Mouse (Mus musculus) heart, postnatal 36 days (tissue): ENCODE data around the gene Vmn1r15. TPM values are rescaled to one million over a fixed set of nuclear protein-coding genes. Genes with fewer than 3 reads are reported as not detected.

Experiments
- DNase-seq, 2 experiments: peaks; one replicate each; pipeline ENCODE4 v3.0.0; 2021 to 2022
- intact Hi-C: fragments of 180-260 bp; cut with DNase I; formaldehyde crosslinking; loops from one replicate; pipeline ENCODE4 v1.15.1; 2025
- total RNA-seq, 2 experiments: library from RNA; stranded (reverse); gene quantifications; 2 replicates each; pipeline ENCODE4 v1.2.3; 2021

Gene Vmn1r15
- not detected for total RNA-seq

- DNase-seq, result no peak
- intact Hi-C loops, result no loop called here
Observed at GRCm38 (mm10) chr6:57257652-57258051, at the start of gene Vmn1r15. TSS of gene Vmn1r15 (plus strand) at chr6:57257952.

- intact Hi-C loops, result no loop called here
- DNase-seq, result no peak
Observed at GRCm38 (mm10) chr6:57231386-57231785, 26.4 kb upstream of the Vmn1r15 start, which contains the start of gene Vmn1r14. TSS of gene Vmn1r14 (plus strand) at chr6:57231686.

- DNase-seq, result no peak
- intact Hi-C loops, result no loop called here
Observed at GRCm38 (mm10) chr6:57260990-57261389, 3.2 kb downstream of the Vmn1r15 start.

GRCm38 (mm10) chr6:57271881-57272280 is 14.1 kb downstream of the Vmn1r15 start:
- no peak for DNase-seq
- intact Hi-C loops, result no loop called here

GRCm38 (mm10) chr6:57272517-57272916 is 14.8 kb downstream of the Vmn1r15 start:
- intact Hi-C loops, result no loop called here
- no peak for DNase-seq

- intact Hi-C loops, result no loop called here
- DNase-seq, result no peak
Observed at GRCm38 (mm10) chr6:57278952-57279351, 21.2 kb downstream of the Vmn1r15 start.

Other genes starting within 250 kb of the Vmn1r15 start
- not detected for gene Vmn1r7, start 232.6 kb upstream of the Vmn1r15 start, total RNA-seq
- not detected for gene Vmn1r8, start 225.7 kb upstream of the Vmn1r15 start, total RNA-seq
- gene Vmn1r9, start 191.2 kb upstream of the Vmn1r15 start, total RNA-seq, result not detected
- gene Vmn1r10, start 148.5 kb upstream of the Vmn1r15 start, total RNA-seq, result not detected
- gene Vmn1r11, start 124.5 kb upstream of the Vmn1r15 start, total RNA-seq, result not detected
- gene Vmn1r12, start 101.0 kb upstream of the Vmn1r15 start, total RNA-seq, result not detected
- not detected for gene Vmn1r13, start 54.7 kb upstream of the Vmn1r15 start, total RNA-seq
- not detected for gene Vmn1r14, start 26.3 kb upstream of the Vmn1r15 start, total RNA-seq
- gene Vmn1r16, start 71.5 kb downstream of the Vmn1r15 start, total RNA-seq, result not detected
- gene Vmn1r17, start 105.8 kb downstream of the Vmn1r15 start, total RNA-seq, result not detected
- not detected for gene Vmn1r18, start 137.8 kb downstream of the Vmn1r15 start, total RNA-seq
- not detected for gene Vmn1r19, start 145.8 kb downstream of the Vmn1r15 start, total RNA-seq
- gene Vmn1r20, start 171.0 kb downstream of the Vmn1r15 start, total RNA-seq, result not detected